Mouse (Mus musculus): ENCODE results near the gene Abcc4. TPM values are rescaled to one million over a fixed set of nuclear protein-coding genes. Genes with fewer than 3 reads are reported as not detected.
"Not testable (repeated sequence)": the region's sequence is repeated elsewhere in the genome, so short reads cannot be mapped to it uniquely, and the experiment has no call there.

Abcc4 gene
- polyA plus RNA-seq, 1 experiment = 6.8 TPM

DNA sequence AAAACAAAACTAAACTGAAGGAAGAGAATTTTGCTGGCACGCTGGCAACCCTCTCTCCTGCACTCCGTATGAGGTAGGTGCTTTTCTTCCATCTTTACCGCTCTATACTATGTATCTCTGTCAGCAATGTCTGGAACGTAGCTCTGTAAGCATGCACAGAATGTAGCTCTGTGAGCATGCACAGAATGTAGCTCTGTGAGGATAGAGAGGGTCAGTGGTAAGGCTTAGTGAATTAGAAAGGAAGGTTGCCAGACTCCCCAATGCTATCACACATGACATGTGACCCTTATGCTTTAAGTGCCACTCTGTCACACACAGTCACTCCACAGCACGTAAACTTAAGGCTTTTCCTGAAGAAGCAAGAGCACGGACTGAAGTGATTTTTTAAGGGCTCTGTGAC, 161.5 kb downstream of the Abcc4 start:
- no peak for TF ChIP-seq POLR2A (IDR thresholded peaks at IDR 0.05; ENCODE audit: extremely low read depth, insufficient read depth, low read length)
- no peak for TF ChIP-seq CTCF (IDR thresholded peaks at IDR 0.05; ENCODE audit: extremely low read depth, insufficient read depth, low read length)

DNA sequence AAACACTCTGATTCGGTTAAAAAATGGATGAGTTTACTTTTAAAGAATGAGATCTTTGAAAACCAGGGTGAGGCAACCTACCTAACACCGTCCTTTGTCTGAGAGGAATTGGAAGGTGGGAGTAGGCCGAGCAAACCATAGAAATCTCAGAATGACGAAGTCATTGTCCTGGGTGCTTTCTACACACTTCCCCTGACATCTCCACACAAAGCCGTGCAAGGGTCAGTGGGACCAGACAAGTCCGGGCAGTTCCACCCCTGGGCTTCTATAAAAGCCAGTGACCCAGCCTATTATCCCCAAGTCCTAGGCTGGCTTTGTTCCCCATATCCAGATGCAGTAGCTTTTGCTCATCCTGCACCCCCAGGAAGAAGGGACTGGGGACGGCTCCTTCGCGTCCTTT, 163.1 kb downstream of the Abcc4 start:
- no peak for TF ChIP-seq CTCF (IDR thresholded peaks at IDR 0.05; ENCODE audit: extremely low read depth, insufficient read depth, low read length)
- TF ChIP-seq POLR2A (IDR thresholded peaks at IDR 0.05; ENCODE audit: extremely low read depth, insufficient read depth, low read length) = no peak

More for the DNA sequence above, 161.5 kb downstream of the Abcc4 start:
- Histone ChIP-seq H3K27ac (ENCODE audit: insufficient read depth, low read length) (no peak overlapping the region), H3K4me1 (ENCODE audit: control insufficient read depth, insufficient read depth, low read length) (no peaks in the 10 kb centered on the region), H3K4me3 (ENCODE audit: insufficient read depth, low read length) (no peak overlapping the region)

DNA sequence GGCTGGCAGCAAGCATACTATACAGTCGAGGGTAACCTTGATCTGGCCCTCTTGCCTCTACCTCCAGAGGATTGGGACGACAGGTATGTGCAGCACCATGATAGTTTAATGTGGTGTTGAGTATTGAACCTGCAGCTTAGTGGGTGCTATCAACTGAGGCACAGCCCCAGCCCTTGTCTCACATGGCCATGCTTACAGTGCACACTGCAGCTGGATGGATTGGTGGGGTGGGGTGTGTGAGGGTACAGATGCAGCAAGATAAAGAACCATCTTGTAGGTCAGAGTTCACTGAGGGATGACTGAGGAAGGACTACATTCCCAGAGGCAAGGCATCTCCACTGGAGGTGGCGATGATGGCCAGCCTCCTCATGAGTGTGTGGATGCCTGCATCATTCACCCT, 174.5 kb downstream of the Abcc4 start:
- no peak for TF ChIP-seq POLR2A (IDR thresholded peaks at IDR 0.05; ENCODE audit: extremely low read depth, insufficient read depth, low read length)
- no peak for TF ChIP-seq CTCF (IDR thresholded peaks at IDR 0.05; ENCODE audit: extremely low read depth, insufficient read depth, low read length)
- H3K4me1 ChIP-seq (ENCODE audit: control insufficient read depth, insufficient read depth, low read length) = no peaks in the 10 kb centered on the region
- no peak overlapping the region for H3K4me3 ChIP-seq (ENCODE audit: insufficient read depth, low read length)
- no peak overlapping the region for H3K27ac ChIP-seq (ENCODE audit: insufficient read depth, low read length)

More for the DNA sequence above, 163.1 kb downstream of the Abcc4 start:
- no peak overlapping the region for H3K4me3 ChIP-seq (ENCODE audit: insufficient read depth, low read length)
- no peaks in the 10 kb centered on the region for H3K4me1 ChIP-seq (ENCODE audit: control insufficient read depth, insufficient read depth, low read length)
- H3K27ac ChIP-seq (ENCODE audit: insufficient read depth, low read length) = no peak overlapping the region

DNA sequence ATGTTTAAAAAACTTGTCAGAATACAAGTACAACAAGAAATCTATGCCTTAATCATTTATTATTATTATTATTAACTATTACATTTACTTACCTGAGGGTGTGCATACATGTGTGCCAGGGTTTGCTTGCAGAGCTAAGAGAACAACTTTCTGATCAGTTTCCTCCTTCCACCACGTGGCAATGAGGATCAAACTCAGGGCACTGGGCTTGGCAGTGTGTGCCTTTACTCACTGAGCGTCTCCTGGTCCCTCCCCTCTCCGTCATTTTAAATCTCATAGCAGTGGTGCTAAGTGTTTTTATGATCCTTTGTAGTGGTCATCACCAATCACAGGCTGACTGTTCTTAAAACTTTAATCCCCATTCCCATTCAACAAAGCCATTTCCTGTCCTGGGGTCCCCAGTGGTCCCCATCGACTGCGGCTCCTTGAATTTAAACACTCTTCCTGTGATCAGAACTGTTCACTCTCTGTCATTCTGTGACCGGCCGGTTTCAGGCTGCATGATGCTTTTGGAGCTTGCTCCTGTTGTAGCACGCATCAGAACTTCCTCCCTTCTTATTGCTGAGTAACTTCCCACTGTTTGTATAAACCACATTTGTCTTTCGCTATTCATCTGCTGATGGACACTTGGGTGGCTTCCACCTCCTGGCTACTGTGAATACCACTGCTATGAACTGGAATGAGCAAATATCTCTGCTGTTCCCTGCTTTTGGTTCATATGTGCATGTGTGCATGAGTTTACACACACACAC, 191.6 kb downstream of the Abcc4 start:
- H3K4me1 ChIP-seq (ENCODE audit: control insufficient read depth, insufficient read depth, low read length) = no peaks in the 10 kb centered on the region
- TF ChIP-seq POLR2A (IDR thresholded peaks at IDR 0.05; ENCODE audit: extremely low read depth, insufficient read depth, low read length) (no peak), CTCF (IDR thresholded peaks at IDR 0.05; ENCODE audit: extremely low read depth, insufficient read depth, low read length) (no peak)
- no peak overlapping the region for H3K4me3 ChIP-seq (ENCODE audit: insufficient read depth, low read length)
- no peak overlapping the region for H3K27ac ChIP-seq (ENCODE audit: insufficient read depth, low read length)

DNA sequence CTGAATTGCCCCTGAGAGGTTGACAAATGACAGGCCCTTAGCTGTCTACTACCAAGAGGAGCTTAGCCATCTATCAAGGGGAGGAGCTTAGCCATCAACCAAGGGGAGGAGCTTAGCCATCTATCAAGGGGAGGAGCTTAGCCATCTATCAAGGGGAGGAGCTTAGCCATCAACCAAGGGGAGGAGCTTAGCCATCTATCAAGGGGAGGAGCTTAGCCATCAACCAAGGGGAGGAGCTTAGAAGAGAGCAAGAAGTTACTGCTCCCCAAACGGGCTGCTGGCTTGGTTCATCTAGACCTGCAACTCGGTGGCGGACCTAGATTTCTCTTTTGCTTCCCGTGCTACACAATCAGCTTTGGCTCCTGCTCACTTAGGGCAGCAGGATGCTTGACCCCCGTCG, 194.3 kb downstream of the Abcc4 start:
- H3K4me1 ChIP-seq (ENCODE audit: control insufficient read depth, insufficient read depth, low read length); H3K4me3 ChIP-seq (ENCODE audit: insufficient read depth, low read length); H3K27ac ChIP-seq (ENCODE audit: insufficient read depth, low read length): not testable (repeated sequence)

DNA sequence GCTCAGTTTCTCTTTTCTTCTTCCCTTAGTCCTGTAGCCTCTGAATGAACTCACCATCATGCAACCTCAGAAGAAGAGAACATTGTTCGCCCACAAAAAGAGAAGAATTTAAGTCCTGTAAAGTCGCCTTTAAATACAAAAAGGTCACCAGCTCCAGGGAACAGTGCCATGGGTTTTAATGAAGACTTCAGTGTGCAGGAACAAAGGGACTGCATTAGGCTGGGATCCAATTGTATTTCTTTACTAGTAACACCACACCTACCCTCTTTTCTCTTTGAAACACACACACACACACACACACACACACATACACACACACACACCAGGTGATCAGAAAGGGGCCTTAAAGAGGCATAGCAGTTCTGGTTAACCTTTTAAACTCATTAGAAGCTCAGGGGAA, 195.2 kb downstream of the Abcc4 start:
- Histone ChIP-seq H3K4me1 (ENCODE audit: control insufficient read depth, insufficient read depth, low read length) (no peaks in the 10 kb centered on the region), H3K27ac (ENCODE audit: insufficient read depth, low read length) (no peak overlapping the region), H3K4me3 (ENCODE audit: insufficient read depth, low read length) (no peak overlapping the region)
- TF ChIP-seq CTCF (IDR thresholded peaks at IDR 0.05; ENCODE audit: extremely low read depth, insufficient read depth, low read length) (no peak), POLR2A (IDR thresholded peaks at IDR 0.05; ENCODE audit: extremely low read depth, insufficient read depth, low read length) (no peak)

DNA sequence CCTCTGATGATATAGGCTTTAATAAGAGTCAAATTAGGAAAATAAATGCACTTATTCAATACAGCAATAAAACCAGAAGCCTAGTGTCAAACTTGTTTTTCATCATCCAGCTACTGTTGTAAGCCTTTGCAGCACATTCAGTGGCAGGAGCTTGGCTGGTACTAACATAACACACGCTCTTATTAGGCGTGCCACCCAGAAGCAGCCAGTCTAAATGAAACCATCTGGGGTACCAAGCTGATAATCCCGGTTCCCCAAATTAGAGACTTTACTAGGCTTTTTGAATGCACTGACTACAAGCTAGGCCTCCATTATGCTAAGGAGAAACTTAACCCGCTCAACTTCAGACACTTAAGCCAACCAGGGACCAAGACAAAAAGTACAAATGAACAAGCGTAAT, 195.8 kb downstream of the Abcc4 start:
- Histone ChIP-seq H3K4me3 (ENCODE audit: insufficient read depth, low read length) (no peak overlapping the region), H3K4me1 (ENCODE audit: control insufficient read depth, insufficient read depth, low read length) (no peaks in the 10 kb centered on the region), H3K27ac (ENCODE audit: insufficient read depth, low read length) (no peak overlapping the region)
- TF ChIP-seq CTCF (IDR thresholded peaks at IDR 0.05; ENCODE audit: extremely low read depth, insufficient read depth, low read length) = no peak
- no peak for TF ChIP-seq POLR2A (IDR thresholded peaks at IDR 0.05; ENCODE audit: extremely low read depth, insufficient read depth, low read length)

DNA sequence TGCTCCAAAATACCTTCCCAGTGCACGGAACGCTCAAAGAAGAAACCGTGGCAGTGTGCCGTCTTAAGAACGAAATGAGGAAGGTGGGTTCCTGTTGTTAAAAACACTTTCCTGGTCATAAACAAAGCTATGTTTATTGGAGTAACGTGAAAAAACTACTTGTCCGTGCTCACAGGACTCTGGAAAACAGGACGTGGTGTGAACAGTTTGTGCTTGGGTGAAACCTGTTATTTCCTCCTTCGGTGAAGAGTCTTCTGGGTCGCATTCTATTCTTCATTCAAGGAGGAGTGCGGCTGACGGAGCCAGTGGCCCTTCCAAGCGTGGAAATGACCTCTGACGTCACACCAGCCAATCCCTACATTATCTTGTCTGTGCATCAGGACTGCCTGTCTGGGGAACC, 198.2 kb downstream of the Abcc4 start:
- no peak overlapping the region for H3K4me3 ChIP-seq (ENCODE audit: insufficient read depth, low read length)
- no peaks in the 10 kb centered on the region for H3K4me1 ChIP-seq (ENCODE audit: control insufficient read depth, insufficient read depth, low read length)
- H3K27ac ChIP-seq (ENCODE audit: insufficient read depth, low read length) = no peak overlapping the region
- TF ChIP-seq CTCF (IDR thresholded peaks at IDR 0.05; ENCODE audit: extremely low read depth, insufficient read depth, low read length) = no peak
- TF ChIP-seq POLR2A (IDR thresholded peaks at IDR 0.05; ENCODE audit: extremely low read depth, insufficient read depth, low read length) = no peak

DNA sequence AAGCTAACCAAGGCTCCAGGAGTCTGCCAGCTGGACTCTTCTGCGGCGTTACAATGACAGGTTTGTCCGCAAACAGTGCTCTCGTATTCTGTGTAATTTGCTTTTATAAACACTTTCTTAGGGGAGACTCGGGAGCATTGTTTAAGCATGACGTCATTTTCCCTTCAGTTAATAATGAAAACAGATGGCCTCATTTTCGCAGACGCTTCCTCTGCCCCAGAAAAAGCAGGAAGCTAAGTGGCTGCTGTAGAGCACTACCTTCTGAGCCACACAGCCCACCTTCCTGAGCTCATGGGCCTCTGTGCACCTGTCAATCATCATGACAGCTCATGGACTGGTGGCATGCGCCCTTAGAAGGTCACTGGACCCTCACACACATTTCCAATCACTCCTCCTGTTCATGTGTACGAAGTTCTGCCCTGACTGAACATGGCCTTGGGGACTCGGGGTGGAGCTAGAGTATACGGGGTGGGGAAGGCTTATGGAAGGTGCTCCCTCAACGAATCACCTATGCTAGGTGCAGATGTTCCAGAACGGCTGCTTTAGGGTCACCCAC, 199.3 kb downstream of the Abcc4 start:
- Histone ChIP-seq H3K4me1 (ENCODE audit: control insufficient read depth, insufficient read depth, low read length) (no peaks in the 10 kb centered on the region), H3K27ac (ENCODE audit: insufficient read depth, low read length) (no peak overlapping the region), H3K4me3 (ENCODE audit: insufficient read depth, low read length) (no peak overlapping the region)
- TF ChIP-seq CTCF (IDR thresholded peaks at IDR 0.05; ENCODE audit: extremely low read depth, insufficient read depth, low read length) (no peak), POLR2A (IDR thresholded peaks at IDR 0.05; ENCODE audit: extremely low read depth, insufficient read depth, low read length) (no peak)

DNA sequence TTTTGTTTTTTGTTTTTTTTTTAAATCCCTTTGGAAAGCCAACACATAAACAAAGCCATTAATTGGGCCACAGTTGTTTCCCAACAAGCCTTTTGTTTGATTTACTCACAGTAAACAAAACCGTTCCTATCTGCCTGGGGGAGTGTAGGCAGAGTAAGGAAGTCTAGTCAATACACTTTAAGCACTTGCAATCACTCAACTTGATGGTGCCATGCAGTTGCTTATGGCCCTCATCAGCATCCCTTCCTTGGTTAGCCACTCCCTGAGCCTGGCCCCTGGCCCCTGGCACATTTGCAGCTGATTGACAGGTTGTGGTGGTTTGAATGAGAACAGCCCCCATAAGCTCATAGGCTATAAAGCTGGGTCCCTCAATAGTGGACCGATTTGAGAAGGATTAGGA, 209.3 kb downstream of the Abcc4 start:
- no peak for TF ChIP-seq POLR2A (IDR thresholded peaks at IDR 0.05; ENCODE audit: extremely low read depth, insufficient read depth, low read length)
- no peak for TF ChIP-seq CTCF (IDR thresholded peaks at IDR 0.05; ENCODE audit: extremely low read depth, insufficient read depth, low read length)

More for the DNA sequence above, 209.3 kb downstream of the Abcc4 start:
- H3K27ac ChIP-seq (ENCODE audit: insufficient read depth, low read length) = no peak overlapping the region
- no peaks in the 10 kb centered on the region for H3K4me1 ChIP-seq (ENCODE audit: control insufficient read depth, insufficient read depth, low read length)
- no peak overlapping the region for H3K4me3 ChIP-seq (ENCODE audit: insufficient read depth, low read length)
